Mouse (Mus musculus) left cerebral cortex, postnatal 25 days (tissue): ENCODE data around the gene Smc1a. TPM values are rescaled to one million over a fixed set of nuclear protein-coding genes. Genes with fewer than 3 reads are reported as not detected.
A peak's percentile ranks its signal among the peaks of the same experiment; 100 is the strongest.

ENCODE experiments used
- DNase-seq, 2 experiments: peaks; one replicate each; pipeline ENCODE4 v3.0.0; 2022; ENCODE audit warnings: low spot score in 2 of 2, mixed read lengths in 1 of 2
- intact Hi-C: fragments of 180-260 bp; cut with DNase I; formaldehyde crosslinking; loops from one replicate; pipeline ENCODE4 v1.15.1; 2025
- total RNA-seq, 2 experiments: library from RNA; stranded (reverse); gene quantifications; 2 replicates each; pipeline ENCODE4 v1.2.3; 2021

Gene Smc1a
- total RNA-seq, result 10 to 100 TPM; 49.8 to 50.8 TPM

DNA sequence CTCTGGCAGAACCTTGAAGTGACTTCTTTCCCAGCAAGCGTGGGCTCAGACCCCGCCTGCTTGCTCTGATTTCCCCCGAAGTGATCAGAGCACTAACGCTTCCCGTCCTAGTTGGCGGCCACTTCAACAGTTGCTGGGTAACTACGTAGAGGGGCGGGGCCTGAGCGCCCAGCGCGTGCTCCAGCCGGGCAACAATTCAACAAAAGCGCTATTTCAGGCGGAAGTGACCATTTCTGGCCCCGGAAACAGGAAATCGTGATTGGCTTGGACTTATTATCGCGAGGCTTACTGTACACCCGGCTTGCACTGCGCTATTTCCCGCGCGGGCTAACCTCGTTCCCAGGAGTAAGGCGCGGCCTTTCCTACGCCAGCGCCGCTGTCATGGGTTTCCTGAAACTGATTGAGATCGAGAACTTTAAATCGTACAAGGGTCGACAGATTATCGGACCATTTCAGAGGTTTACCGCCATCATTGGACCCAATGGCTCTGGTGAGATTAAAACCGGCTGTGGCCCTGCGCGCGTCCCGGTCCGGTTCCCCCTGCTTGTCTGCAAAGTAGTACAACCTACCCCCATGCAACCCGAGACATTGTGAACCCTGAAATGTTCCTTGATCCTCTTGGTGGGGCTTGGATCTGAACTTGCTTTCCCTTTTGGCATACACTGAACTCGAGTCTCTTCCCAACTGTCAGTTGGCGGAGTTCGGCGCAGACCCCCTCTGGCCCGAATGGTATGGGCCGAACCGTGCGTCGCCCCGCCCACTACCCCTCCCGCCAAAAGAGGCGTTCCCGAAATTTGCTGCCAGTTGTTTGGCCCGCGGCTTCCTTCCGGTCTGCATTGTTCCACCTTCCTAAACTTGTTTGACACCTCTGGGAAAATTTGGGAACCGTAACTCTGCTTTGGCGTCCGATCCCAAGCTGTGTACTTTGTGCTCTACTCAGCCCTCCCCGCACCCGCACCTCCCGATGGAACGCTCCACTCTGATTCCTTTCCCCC is at the start of gene Smc1a, which contains the start of gene Ribc1:
Gene Smc1a, plus strand, starts transcription at position 278 of the 995 bp plus-strand sequence.
Gene Ribc1, minus strand, starts transcription at position 145 of the 995 bp plus-strand sequence.
- intact Hi-C loops, result loop anchor here (1.0 to 5.0 kb wide), 3 partner anchors 15 to 130 kb away; partner anchors contain the start of gene Hsd17b10

GRCm38 (mm10) chrX:151999006-151999710 is 17.1 kb upstream of the Smc1a start:
- intact Hi-C loops, result no loop called here
- DNase-seq, result no peak

More for the DNA sequence above, at the start of gene Smc1a, which contains the start of gene Ribc1:
- DNase-seq, result peak; percentile 89 to 97

GRCm38 (mm10) chrX:152001182-152001684 is 15.0 kb upstream of the Smc1a start:
- DNase-seq, result no peak
- intact Hi-C loops, result loop anchor here (1.0 kb wide), 1 partner anchor 15 kb away; the partner anchor contains the start of genes Ribc1 and Smc1a

- intact Hi-C loops, result loop anchor here (1.0 kb wide), 1 partner anchor 14 kb away; the partner anchor contains the start of genes Ribc1 and Smc1a
- peak; percentile 74 to 91 for DNase-seq
Observed at GRCm38 (mm10) chrX:152001737-152002710, 14.2 kb upstream of the Smc1a start, which contains the start of gene Hsd17b10. Gene Hsd17b10 (plus strand): TSS chrX:152001845.

GRCm38 (mm10) chrX:152002865-152003264 is 13.4 kb upstream of the Smc1a start:
- intact Hi-C loops, result no loop called here
- no peak for DNase-seq

GRCm38 (mm10) chrX:152007863-152008262 is 8.4 kb upstream of the Smc1a start:
- DNase-seq, result no peak
- intact Hi-C loops, result no loop called here

- intact Hi-C loops, result loop anchor here (1.0 to 5.0 kb wide), 3 partner anchors 14 to 131 kb away; partner anchors contain the start of gene Hsd17b10
- DNase-seq, result no peak
Observed at GRCm38 (mm10) chrX:152015752-152016150, 477 bp upstream of the Smc1a start.

DNA sequence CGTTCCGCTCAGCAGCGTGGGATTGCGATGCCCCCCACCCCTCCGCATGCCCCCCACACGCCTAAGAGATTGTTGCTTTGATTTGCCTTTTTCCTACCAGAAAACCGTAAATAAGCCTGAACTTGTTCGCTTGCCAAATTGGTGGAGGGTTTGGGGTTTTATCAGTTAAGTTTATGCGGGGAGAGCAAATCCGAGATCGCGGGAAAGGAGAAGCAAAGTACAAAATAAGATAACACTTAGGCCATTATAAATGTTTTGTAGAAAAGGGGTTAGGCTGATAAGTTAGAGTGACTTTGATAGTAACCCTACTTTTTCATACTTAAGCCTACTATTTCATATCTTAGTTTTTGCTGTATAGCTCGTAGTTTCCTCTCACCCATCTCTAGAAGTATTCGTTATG is 958 bp downstream of the Smc1a start:
- intact Hi-C loops, result loop anchor here (2.0 to 5.0 kb wide), 2 partner anchors 70 to 130 kb away; no protein-coding TSS in a partner anchor
- DNase-seq, result no peak

GRCm38 (mm10) chrX:152019294-152019693 is 3.1 kb downstream of the Smc1a start:
- intact Hi-C loops, result loop anchor here (5.0 kb wide), 1 partner anchor 72 kb away; no protein-coding TSS in a partner anchor
- no peak for DNase-seq

DNA sequence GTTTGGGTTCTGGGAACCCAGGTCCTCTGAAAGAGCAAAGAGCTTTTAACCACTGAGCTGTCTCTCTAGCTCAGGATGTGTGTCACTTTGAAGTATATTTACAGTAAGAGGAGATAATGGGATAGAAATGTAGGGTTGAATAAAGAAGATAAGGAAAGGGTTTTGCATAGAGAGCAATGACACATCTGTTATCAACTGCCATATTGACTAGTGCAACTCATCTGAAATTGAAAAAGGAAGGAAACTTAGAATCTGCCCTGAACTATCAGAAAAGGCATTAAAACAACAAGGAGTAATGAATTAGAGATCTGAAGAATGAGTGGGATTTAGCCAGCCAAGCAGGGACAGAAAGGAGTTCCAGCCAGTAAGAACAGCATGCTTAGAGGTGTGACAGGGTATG is 23.6 kb downstream of the Smc1a start:
- intact Hi-C loops, result no loop called here
- no peak for DNase-seq

- intact Hi-C loops, result loop anchor here (5.0 kb wide), 1 partner anchor 105 kb away; no protein-coding TSS in a partner anchor
- DNase-seq, result peak in 1 of 2 experiments; percentile 1
Observed at GRCm38 (mm10) chrX:152047230-152047629, 31.0 kb downstream of the Smc1a start.

DNA sequence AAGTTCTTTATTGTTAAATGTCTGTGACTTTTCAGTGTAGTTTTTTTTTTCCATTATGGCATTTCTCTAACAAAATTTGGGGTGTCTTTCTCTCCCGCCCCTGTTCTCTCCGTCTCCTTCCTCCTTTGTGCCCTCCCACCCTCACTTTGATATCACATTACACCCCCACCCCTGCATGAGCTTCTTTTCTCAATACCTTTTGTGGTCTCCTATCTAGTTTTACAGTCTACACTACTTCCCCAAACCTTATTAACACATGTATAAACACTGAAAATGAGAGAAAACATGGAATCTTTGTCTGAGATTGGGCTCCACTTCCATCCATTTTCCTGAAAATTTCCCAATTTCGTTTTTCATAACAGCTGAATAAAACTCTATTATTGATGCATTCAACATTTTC is 36.3 kb downstream of the Smc1a start:
- intact Hi-C loops, result no loop called here

GRCm38 (mm10) chrX:152054094-152054493 is 37.9 kb downstream of the Smc1a start:
- intact Hi-C loops, result no loop called here
- DNase-seq, result no peak

More for the DNA sequence above, 36.3 kb downstream of the Smc1a start:
- DNase-seq, result no peak

DNA sequence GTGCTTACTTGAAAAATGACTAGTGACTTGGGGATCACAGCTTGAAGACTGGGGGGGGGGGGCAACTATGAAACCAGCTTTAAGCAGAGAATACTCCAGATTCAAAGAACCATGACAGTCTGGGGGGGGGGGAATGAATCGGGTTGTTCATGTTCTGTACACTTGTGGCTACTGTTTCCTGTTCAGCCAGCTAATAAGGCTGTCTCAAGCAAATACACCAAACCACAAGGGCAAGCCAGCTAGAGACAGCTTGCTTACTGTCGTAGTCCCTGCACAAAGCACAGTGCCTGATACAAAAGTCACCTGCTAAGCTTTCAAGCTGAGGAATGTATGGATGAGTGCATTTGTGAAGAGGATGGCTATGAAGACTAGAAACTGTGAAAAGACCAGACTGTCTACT is 49.4 kb downstream of the Smc1a start:
- no peak for DNase-seq
- intact Hi-C loops, result no loop called here

GRCm38 (mm10) chrX:152067789-152068188 is 51.6 kb downstream of the Smc1a start:
- peak in 1 of 2 experiments; percentile 62 for DNase-seq
- intact Hi-C loops, result loop anchor here (1.0 kb wide), 1 partner anchor 80 kb away; no protein-coding TSS in a partner anchor

DNA sequence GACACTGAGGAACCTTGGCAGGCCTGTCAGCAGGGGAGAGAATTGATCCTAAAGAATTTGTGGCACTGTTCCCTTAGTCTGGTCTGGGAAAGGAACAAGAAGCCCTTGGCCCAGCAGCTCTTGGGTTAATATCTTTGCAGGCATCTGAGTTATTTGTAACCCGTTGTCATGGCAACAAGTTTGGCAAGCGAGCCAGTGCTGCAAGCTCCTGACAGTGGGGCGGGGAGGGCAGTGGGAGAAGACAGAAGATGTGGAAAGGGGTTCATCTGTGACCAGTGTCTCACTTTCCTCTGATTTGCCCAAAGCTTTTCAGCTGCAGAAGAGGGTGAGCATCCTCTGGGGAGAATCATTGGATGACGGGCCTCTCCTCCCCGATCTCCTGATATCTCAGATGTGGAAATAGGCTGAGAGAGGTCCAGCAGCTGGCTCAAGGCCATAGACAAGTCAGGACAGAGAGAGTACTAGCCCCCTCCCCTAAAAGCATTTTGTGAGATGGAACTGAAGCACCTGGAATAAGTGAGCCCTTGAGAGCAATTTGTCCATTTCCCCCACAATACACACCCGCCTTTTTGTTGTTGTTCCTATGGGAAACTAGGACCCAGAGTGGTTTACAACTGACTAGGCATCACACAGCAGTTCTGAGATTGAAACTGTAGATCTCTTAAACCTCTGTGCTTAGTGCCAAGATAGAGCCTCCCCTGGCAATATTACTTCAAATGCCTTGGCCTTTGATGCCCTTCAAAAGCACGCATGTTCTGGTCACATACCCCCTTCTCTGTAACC is 73.8 kb downstream of the Smc1a start:
- peak; percentile 68 to 89 for DNase-seq
- intact Hi-C loops, result loop anchor here (2.0 kb wide), 1 partner anchor 57 kb away; no protein-coding TSS in a partner anchor

- peak in 1 of 2 experiments; percentile 60 for DNase-seq
- intact Hi-C loops, result loop anchor here (5.0 kb wide), 1 partner anchor 35 kb away; no protein-coding TSS in a partner anchor
Observed at GRCm38 (mm10) chrX:152097572-152097971, 81.3 kb downstream of the Smc1a start.
